Mouse (Mus musculus) lung, embryonic 16.5 days (tissue): ENCODE results near the gene Trpm1. TPM values are rescaled to one million over a fixed set of nuclear protein-coding genes. Genes with fewer than 3 reads are reported as not detected.

ENCODE experiments used
- microRNA counts: library from miRNA; unstranded; fragments of <30 nt; microRNA quantifications from one replicate; lab custom pipeline; 2016
- microRNA-seq: library from miRNA; unstranded; fragments of <30 nt; microRNA quantifications from one replicate; pipeline ENCODE4, GENCODE M21; 2016
- polyA plus RNA-seq: library from polyadenylated mRNA; unstranded; fragments of >200 nt; fragmentation: Nextera tagmentation; extraction: Ambion mirVana; gene quantifications from 2 replicates; pipeline ENCODE4 v1.2.1, GENCODE M21; 2015

Trpm1 gene
- polyA plus RNA-seq, 1 experiment from 2014 or later, result 0.10 TPM

MicroRNAs within 50 kb of the gene (microRNA counts, 519-probe panel; counts per million panel counts)
- not detected for microRNA mmu-miR-211 (lab: Ali Mortazavi, UCI)

Small RNAs within 50 kb of the gene (microRNA-seq; reads per million reads assigned to microRNA genes)
- gene Mir211 (1.8 reads per million), gene Mir6416 (not detected)

Other genes with a start within 250 kb of the Trpm1 start
- gene E030018B13Rik, start 237.0 kb upstream of the Trpm1 start, polyA plus RNA-seq, result not detected in 2 replicates
- 39.0 and 40.1 TPM in 2 replicates for gene Klf13, start 214.9 kb upstream of the Trpm1 start, polyA plus RNA-seq
- gene Mtmr10, start 133.8 kb downstream of the Trpm1 start, polyA plus RNA-seq, result 11.2 and 11.9 TPM in 2 replicates
- 5.4 and 6.4 TPM in 2 replicates for gene Fan1, start 220.3 kb downstream of the Trpm1 start, polyA plus RNA-seq
- gene Mphosph10, start 238.4 kb downstream of the Trpm1 start, polyA plus RNA-seq, result 31.5 and 36.4 TPM in 2 replicates
- gene Mcee, start 238.8 kb downstream of the Trpm1 start, polyA plus RNA-seq, result 86.3 and 88.0 TPM in 2 replicates